Mouse (Mus musculus) CH12F3 (cell line): Measurements from ENCODE around the gene Pcdh7.
"Not testable (repeated sequence)": the region's sequence is repeated elsewhere in the genome, so short reads cannot be mapped to it uniquely, and the experiment has no call there.

Experiments used
- in situ Hi-C: fragments of 300-500 bp; cut with MboI; formaldehyde crosslinking; loops from 2 replicates; pipeline ENCODE4 v1.14.3; 2020; ENCODE audit warnings: low sequenced_read_pairs

The Pcdh7 gene

GRCm38 (mm10) chr5:57717906-57718875 is at the start of gene Pcdh7:
TSS of gene Pcdh7 (plus strand) at chr5:57717967.
- in situ Hi-C loops = no loop called here

DNA sequence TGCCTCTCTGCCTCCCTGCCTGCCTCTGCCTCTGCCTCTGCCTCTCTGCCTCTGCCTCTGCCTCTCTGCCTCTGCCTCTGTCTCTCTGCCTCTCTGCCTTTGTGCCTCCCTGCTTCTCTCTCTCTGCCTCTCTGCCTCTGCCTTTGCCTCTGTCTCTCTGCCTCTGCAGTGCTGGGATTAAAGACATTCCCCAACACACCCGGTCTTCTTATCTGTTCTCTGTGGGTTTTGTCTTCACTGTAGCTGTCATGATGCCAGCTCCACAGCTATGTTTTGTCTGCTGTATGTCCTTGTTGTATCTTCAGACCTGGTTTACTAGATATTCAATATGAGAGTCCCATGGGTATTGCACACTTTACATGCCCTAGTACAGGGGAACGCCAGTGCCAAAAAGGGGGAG is 40.8 kb upstream of the Pcdh7 start:
- in situ Hi-C loops = not testable (repeated sequence)

DNA sequence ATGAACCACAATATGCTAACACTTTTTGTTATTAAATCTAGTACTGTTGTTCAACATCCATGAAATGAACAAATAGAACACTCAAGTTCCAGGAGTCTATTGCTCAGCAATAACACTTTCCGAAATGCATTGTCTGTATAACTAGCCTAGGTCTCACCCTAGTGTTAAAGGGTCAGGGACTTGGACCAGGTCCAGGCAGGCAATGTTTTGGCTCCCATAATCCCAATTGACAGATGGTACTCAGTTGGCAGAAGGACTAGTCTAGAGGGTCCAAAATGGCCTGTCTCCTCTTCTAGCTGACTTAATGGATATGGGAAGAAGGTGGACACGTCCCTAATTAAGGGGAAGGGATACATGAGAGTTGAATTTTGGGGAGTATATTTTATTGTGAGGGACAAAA is 9.4 kb upstream of the Pcdh7 start:
- in situ Hi-C loops = no loop called here

GRCm38 (mm10) chr5:57713980-57714379 is 3.8 kb upstream of the Pcdh7 start:
- in situ Hi-C loops = no loop called here

DNA sequence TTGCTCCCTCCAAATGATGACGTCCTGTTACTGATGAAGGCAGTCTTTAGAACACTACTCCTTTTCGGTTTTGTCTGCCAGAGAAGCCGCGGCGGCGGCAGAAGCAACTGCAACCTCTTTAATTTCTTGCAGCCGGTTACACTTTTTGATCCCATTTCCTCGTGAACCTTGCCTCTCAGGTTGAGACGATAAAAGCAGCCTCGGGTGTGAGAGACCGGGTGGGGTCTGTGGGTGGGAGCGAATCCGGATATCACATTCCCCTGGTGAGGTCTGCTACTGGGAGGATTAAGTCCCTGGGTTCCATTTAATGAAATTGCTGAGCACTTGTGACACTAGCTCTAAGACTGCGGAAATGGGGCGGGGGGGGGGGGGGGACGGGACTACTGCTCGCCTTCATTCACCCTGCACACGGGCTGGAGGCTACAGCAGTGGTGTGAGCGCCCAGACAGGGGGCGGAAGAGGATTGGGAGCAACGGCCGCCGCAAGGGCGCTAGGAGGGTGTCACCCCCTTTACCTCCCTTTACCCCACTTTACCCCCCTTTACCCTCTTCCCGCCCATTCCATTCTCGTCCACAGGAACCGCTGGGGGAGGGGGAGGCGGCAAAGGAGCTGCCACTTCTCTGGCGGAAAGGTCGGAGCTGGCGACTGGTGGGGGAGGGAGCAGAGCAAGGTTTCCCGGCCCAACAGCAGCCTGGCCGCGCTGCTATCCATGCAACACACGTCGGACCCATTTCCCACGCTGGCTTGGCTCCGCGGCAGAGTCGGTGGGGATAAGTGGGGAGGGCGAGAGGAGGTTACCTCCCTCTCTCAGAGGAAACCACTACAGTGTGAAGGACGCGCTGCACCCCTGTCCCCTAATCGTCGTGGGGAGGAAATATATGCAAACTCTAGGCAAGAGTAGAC is 2.9 kb upstream of the Pcdh7 start:
- in situ Hi-C loops = no loop called here

DNA sequence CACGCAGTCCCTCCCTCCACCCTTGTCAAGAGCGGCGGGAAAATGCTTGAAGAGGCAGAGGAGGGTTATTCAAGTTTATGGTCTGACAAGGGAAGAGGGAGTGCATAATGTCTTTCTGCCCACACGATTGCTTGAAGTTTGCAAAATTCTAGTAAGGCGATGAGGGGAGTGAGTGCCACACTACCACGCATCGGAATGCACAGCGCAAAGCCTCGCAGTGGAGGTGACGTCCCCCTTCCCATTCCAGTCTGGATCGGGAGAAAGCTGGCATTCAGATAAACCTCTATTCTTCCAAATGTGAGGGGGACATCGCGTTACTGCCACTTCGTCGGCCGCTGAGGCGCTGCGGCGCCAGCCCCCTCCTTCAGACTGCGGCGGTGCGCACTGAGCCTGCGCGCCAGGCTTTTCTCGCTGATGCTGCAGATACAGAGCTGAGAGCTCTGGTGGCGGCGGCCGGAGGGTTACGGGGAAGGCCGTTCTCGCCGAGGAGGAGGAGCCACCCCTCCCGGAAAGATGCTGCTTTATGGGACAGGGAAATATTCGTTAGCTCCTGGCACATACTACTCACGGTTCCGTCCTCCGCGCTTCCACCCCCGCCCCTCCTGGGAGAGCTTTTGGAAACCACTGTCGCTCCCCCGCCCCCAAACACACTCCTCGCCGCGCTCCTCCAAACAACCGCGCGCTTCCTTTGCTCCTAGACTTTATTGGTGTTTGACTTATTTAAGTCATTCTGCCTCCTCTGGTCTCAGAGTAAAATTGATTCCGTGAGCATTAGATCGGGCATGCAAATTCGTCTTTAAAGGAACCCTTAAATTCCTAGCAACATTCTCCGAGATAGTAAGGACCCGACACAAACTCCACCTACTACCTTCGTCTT is 2.0 kb upstream of the Pcdh7 start:
- in situ Hi-C loops = no loop called here

GRCm38 (mm10) chr5:57716421-57717237 is 1.1 kb upstream of the Pcdh7 start:
- in situ Hi-C loops = no loop called here

DNA sequence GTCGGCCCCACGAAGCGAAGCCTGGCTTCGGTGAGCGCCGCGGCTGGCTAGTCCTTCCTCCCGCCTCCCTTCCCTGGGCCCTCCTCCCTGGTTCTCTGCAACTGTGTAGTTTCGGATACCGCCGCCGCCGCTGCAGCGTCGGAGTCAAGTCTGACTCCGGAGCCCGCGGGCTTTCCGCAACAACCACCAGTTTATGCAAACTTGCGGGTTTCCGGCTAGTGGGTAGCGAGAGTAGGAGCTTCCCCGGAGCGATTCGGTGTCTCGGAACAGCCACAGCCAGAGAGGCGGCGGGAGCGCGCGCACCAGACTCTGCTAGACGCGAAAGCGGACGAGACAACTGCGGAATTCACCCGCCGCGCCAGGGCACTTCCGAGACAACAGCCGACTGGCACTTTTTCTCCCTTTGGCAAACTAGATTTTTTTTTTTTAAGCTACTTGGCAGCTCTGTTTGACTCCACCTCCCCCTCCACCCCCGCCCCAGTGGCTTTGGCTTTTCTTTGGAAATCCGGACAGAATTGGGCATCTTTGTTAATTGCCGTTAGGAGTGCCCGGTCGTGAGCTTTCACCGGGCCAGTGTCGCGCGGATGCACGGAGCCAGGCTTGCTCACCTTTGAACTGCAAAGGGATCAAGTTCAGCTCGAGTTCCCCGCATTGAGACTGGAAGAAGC is 395 bp upstream of the Pcdh7 start:
- in situ Hi-C loops = no loop called here

- in situ Hi-C loops = no loop called here
Measured at GRCm38 (mm10) chr5:57718876-57719593, 1.3 kb downstream of the Pcdh7 start.

- in situ Hi-C loops = no loop called here
Measured at GRCm38 (mm10) chr5:57719594-57720185, 1.9 kb downstream of the Pcdh7 start.

GRCm38 (mm10) chr5:57720206-57720880 is 2.6 kb downstream of the Pcdh7 start:
- in situ Hi-C loops = no loop called here

GRCm38 (mm10) chr5:57721148-57721712 is 3.5 kb downstream of the Pcdh7 start:
- in situ Hi-C loops = no loop called here

- in situ Hi-C loops = no loop called here
Measured at GRCm38 (mm10) chr5:57721927-57722326, 4.2 kb downstream of the Pcdh7 start.

DNA sequence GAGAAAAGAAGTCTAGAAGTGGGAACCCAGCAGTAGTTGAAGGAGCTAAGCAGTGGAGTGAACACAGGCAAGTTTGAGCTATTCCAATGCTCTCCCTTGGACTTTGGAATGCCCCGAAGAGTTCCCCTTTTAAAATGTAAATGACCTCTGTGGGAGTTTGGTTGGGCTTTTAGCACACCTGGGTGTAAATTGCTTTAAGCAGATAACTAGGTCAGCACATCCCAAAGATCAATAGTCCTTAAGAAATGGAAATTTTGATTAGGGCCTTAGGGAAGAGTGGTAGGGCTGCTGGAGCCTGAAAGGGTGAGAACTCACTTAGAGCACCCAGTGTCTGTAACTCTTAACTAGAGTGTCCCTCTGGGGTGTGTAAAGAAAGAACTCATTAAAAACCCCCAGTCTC is 15.7 kb downstream of the Pcdh7 start:
- in situ Hi-C loops = no loop called here

DNA sequence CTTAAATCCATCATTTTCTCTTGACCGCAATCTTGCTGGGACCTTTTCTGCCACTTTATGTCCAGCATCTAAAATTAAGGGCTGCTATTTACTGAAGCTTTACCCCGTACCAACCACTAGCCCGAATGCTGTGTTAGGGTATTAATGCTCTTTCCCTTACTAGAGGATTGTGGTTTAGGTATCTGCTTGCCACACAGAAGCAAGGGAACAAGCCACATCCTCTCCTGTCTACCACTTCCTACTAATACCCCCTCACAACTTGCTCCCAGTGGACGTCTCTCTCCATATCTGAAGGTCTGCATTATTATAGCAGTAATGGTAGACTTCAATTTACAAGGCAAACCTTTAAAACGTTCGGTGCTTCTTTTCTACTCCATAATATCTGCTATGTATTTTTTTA is 18.0 kb downstream of the Pcdh7 start:
- in situ Hi-C loops = no loop called here

- in situ Hi-C loops = no loop called here
Measured at GRCm38 (mm10) chr5:57742924-57743323, 25.2 kb downstream of the Pcdh7 start.

DNA sequence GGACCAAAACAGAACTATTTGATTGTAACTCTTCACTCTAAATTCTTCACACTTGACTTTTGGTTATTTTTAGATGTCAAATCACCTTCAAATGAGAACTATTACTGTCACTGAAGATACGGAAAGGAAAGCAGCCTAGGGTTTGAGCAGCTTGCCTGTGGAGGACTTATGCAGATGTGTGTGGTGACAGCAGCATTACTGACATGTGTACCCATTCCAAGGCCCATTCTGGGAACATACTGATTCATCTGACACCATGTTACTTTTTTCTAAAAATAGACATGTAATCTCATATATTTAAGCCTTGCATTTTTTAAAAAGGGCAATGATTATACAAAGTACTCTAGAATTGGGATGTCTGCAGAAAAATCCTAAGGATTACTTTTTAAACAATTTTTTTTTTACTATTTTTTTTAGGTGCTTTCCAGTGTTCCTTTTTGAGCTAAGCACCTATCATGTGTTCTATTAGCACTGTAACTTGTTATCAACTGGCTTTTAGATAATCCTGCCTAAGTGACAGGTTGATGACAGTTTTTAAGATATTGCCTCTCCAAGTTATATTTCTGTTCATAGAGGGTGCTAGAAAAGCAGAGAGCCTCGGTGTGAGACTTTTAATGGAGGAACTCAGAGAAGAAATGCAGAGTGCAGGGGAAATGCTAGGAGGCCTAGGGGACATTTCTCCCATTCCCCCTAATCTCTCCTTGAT is 26.3 kb downstream of the Pcdh7 start:
- in situ Hi-C loops = no loop called here
